Mouse (Mus musculus) ES-E14 (cell line): Measurements from ENCODE around the gene Oxsr1. TPM values are rescaled to one million over a fixed set of nuclear protein-coding genes. Genes with fewer than 3 reads are reported as not detected.

ENCODE experiments used
- DNase-seq: peaks from one replicate; pipeline ENCODE4 v3.0.0-alpha.2; 2013; ENCODE audit warnings: low read depth, low spot score
- H3K27ac ChIP-seq: 2 replicates; pipeline ENCODE4 v1.5.1; 2012; ENCODE audit warnings: low read depth, mild to moderate bottlenecking, low read length, moderate library complexity, mixed read lengths; ENCODE audit not compliant: poor library complexity, insufficient read depth, severe bottlenecking
- H3K36me3 ChIP-seq: 2 replicates; pipeline ENCODE4 v1.6.1; 2012; ENCODE audit warnings: mild to moderate bottlenecking, low read length, moderate library complexity, mixed read lengths; ENCODE audit not compliant: control insufficient read depth, poor library complexity, insufficient read depth, severe bottlenecking
- H3K4me1 ChIP-seq, 2 experiments: fragments of 150-350 bp in 1 of 2; sonication (generic) in 1 of 2; 2 replicates each; pipeline ENCODE4 v1.6.1; 2012; ENCODE audit warnings: low read length in 2 of 2, mild to moderate bottlenecking in 1 of 2, mixed read lengths in 1 of 2; ENCODE audit not compliant: control insufficient read depth in 2 of 2, insufficient read depth in 2 of 2, poor library complexity in 1 of 2
- H3K4me3 ChIP-seq, 2 experiments: fragments of 150-350 bp in 1 of 2; sonication (generic) in 1 of 2; 2 replicates each; pipeline ENCODE4 v1.5.1; 2012; ENCODE audit warnings: low read length in 2 of 2, low read depth in 1 of 2, mild to moderate bottlenecking in 1 of 2, mixed read lengths in 1 of 2; ENCODE audit not compliant: insufficient read depth in 1 of 2, poor library complexity in 1 of 2, severe bottlenecking in 1 of 2
- H3K9ac ChIP-seq: 2 replicates; pipeline ENCODE4 v1.6.1; 2012; ENCODE audit warnings: low read depth, mild to moderate bottlenecking, low read length, mixed read lengths; ENCODE audit not compliant: poor library complexity, insufficient read depth, severe bottlenecking
- H3K9me3 ChIP-seq: fragments of 150-350 bp; sonication (generic); 2 replicates; pipeline ENCODE4 v1.6.1; 2012; ENCODE audit warnings: low read depth, mild to moderate bottlenecking, low read length; ENCODE audit not compliant: control insufficient read depth, insufficient read depth
- CHD2 ChIP-seq: IDR thresholded peaks from 2 replicates; pipeline ENCODE4 v1.6.1; 2014; ENCODE audit warnings: mild to moderate bottlenecking, low read depth, low read length, inconsistent platforms
- HCFC1 ChIP-seq: IDR thresholded peaks from 2 replicates; pipeline ENCODE4 v1.6.1; 2012; ENCODE audit warnings: low read length, inconsistent platforms, borderline replicate concordance; ENCODE audit not compliant: insufficient read depth
- MAFK ChIP-seq: IDR thresholded peaks from 2 replicates; pipeline ENCODE4 v1.6.1; 2014; ENCODE audit warnings: mild to moderate bottlenecking, low read depth, low read length, inconsistent platforms; ENCODE audit not compliant: insufficient read depth
- ZC3H11A ChIP-seq: IDR thresholded peaks from 2 replicates; pipeline ENCODE4 v1.6.1; 2012; ENCODE audit warnings: low read depth, mild to moderate bottlenecking, inconsistent platforms, low read length, borderline replicate concordance
- ZNF384 ChIP-seq: IDR thresholded peaks from 2 replicates; pipeline ENCODE4 v1.6.1; 2012; ENCODE audit warnings: low read depth, low read length, inconsistent platforms
- in situ Hi-C, 2 experiments: fragments of 600-800 bp; cut with MboI; formaldehyde crosslinking; loops; one replicate each; pipeline ENCODE4 v1.15.1; 2025; ENCODE audit warnings: low sequenced_read_pairs in 2 of 2, inconsistent platforms in 1 of 2; ENCODE audit not compliant: unreplicated experiment in 2 of 2
- total RNA-seq: library from RNA; depleted of rRNA; stranded (reverse); fragments of 300-350 nt; gene quantifications from 2 replicates; pipeline ENCODE4 v1.2.3, GENCODE M21; 2012

Gene Oxsr1
- total RNA-seq, 1 experiment: 52.1 TPM

DNA sequence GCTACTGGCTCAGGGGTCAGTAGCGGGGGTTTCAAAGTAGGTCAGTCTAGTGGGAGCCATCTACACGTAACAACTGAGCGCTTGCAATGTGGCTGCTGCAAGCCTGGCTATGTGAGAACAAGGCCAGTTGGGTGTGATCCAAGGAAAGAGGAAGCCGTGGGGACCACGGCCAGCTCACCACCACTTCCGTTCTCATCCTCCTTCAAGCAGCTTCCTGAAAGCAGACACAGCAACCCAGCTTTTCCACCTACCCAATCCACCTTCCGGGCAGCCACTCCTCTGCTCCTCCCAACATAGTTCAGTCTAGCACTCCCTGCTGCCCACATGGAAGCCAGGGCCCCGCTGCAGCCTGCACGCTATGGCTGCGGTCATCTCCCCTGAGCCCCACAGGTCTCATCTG is 12.1 kb upstream of the Oxsr1 start:
- no peaks in the 10 kb centered on the region for H3K36me3 ChIP-seq
- in situ Hi-C loops: no loop called here
- no peak for TF ChIP-seq CHD2
- TF ChIP-seq ZNF384: no peak
- no peak for TF ChIP-seq MAFK
- no peak overlapping the region for H3K4me3 ChIP-seq
- H3K27ac ChIP-seq: no peak overlapping the region
- H3K4me1 ChIP-seq: peaks cover 0 to 7% of the 10 kb centered on the region in 2 experiments; a peak in 1 of 4 replicates
- no peak for DNase-seq
- H3K9ac ChIP-seq: 0 out of 2 replicates have a peak overlapping the region, but pooled peaks have one; percentile 2
- no peaks in the 10 kb centered on the region for H3K9me3 ChIP-seq

DNA sequence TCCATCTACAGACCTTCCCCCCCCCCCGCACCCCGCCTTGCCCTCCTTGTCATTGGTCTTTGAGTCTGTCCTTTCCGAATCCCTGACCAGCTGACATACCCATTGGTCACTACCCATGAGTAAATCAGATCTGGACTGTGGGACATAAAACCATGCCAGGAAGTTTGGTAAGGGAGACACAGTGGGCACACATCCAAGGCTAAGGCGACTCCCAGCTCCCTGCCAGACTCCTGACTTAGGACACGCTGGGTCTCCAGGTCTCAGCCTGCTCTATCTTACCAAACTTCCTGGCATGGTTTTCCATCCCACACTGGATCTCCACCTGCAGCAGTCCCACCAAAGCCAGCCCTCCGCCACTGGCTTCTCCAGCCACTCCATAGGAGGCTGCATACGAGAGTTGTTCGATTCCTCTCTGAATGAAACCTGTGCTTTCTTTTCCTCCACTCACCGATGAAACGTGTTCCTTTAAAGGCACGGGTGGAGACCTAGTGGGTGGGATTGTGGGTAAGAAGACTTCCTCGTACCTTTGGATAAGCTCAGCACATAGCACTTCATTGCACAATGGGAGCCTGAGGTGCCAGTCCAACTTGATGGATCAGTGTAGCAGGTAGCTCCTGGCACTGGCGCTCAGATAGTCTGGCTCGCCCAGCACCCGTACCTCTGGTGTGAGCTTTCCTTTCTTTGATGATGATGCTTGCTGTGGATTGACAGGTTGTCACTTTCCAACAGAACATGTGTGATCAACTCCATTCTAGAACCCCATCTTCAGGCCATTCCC is 8.1 kb upstream of the Oxsr1 start:
- H3K4me1 ChIP-seq: peaks cover 0 to 4% of the 10 kb centered on the region in 2 experiments; a peak in 1 of 4 replicates
- H3K9me3 ChIP-seq: no peaks in the 10 kb centered on the region
- no peaks in the 10 kb centered on the region for H3K36me3 ChIP-seq
- H3K9ac ChIP-seq: no peak overlapping the region
- DNase-seq: no peak
- H3K4me3 ChIP-seq: no peak overlapping the region
- no peak for TF ChIP-seq CHD2
- TF ChIP-seq MAFK: no peak
- no peak for TF ChIP-seq ZNF384
- TF ChIP-seq HCFC1: no peak
- TF ChIP-seq ZC3H11A: no peak
- in situ Hi-C loops: no loop called here
- H3K27ac ChIP-seq: no peak overlapping the region

DNA sequence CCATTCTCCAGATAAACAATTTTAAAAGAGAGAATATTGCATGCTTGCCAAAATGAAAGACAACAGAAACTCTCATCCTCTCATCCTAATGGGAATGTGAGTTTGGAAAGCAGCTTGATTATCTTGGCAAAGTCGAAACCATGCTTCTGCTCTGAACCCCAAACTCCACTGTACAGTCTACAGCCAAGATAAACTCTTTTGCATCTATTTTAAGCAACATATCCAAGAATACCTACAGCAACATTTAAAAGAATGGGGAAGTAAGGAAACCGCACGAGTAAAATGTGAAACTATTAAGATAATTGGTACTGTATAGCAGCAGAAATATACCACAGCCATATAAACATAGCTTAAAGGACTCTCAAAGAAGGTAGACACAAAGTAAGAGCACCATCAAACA is 6.3 kb upstream of the Oxsr1 start:
- Histone ChIP-seq H3K4me1 (0 out of 4 replicates have a peak, but pooled peaks cover 0 to 2% of the 10 kb centered on the region in 2 experiments), H3K9ac (no peak overlapping the region), H3K27ac (no peak overlapping the region), H3K36me3 (no peaks in the 10 kb centered on the region), H3K4me3 (no peak overlapping the region), H3K9me3 (no peaks in the 10 kb centered on the region)
- no peak for DNase-seq
- in situ Hi-C loops: no loop called here
- no peak for TF ChIP-seq HCFC1
- no peak for TF ChIP-seq CHD2
- TF ChIP-seq MAFK: no peak
- no peak for TF ChIP-seq ZC3H11A
- TF ChIP-seq ZNF384: no peak

DNA sequence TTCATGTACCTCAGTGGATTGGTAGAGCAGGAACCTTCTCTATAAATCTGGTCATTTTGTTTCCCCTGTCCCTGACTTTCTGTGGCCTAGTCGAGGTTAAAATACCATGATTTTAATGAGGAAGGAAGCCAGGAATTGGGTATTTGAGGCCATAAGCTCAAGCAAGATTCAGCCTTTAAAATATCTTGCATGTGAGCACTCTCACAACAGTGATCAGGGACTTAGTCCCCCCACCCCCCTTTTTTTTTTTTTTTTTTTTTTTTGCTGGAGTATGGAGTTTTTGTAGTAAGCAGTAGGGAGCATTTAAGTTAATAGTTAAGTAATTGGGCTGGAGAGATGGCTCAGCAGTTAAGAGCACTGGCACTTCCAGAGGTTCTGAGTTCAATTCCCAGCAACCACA is 1.9 kb upstream of the Oxsr1 start:
- no peak overlapping the region for H3K9ac ChIP-seq
- no peaks in the 10 kb centered on the region for H3K36me3 ChIP-seq
- in situ Hi-C loops: no loop called here

DNA sequence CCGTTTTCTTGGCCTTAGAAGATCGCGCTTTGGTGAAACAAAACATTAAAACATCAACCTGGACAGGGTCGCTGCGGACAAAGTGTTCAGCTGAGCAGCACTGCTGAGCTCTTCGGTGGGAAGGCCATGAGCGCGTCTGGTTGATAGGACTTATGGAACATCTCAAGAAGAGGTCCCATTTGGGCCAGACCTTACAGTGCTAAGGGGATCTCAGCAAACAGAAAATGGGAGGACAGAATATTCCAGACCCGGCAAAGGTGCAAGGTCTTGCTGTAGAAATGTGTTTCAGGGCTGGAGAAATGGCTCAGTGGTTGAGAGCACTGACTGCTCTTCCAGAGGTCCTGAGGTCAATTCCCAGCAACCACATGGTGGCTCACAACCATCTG is 1.0 kb upstream of the Oxsr1 start:
- Histone ChIP-seq H3K4me3 (peak overlapping the region; percentile 65 to 81), H3K9me3 (no peaks in the 10 kb centered on the region), H3K4me1 (peaks cover 4% of the 10 kb centered on the region in 2 experiments; a peak in 2 of 4 replicates), H3K9ac (peak overlapping the region; percentile 69), H3K36me3 (no peaks in the 10 kb centered on the region), H3K27ac (peak overlapping the region; percentile 93)
- no peak for TF ChIP-seq CHD2
- TF ChIP-seq MAFK: no peak
- no peak for TF ChIP-seq HCFC1
- no peak for TF ChIP-seq ZC3H11A
- TF ChIP-seq ZNF384: no peak
- DNase-seq: no peak
- in situ Hi-C loops: no loop called here

More for the DNA sequence above, 1.9 kb upstream of the Oxsr1 start:
- Histone ChIP-seq H3K27ac (no peak overlapping the region; the same call in 1 of the 2 replicates), H3K4me1 (peaks cover 4% of the 10 kb centered on the region in 2 experiments; a peak in 1 of 4 replicates), H3K9me3 (no peaks in the 10 kb centered on the region), H3K4me3 (no peak overlapping the region)
- no peak for TF ChIP-seq CHD2
- 0 out of 2 replicates have a peak, but pooled peaks have one; percentile 46 for TF ChIP-seq ZNF384
- TF ChIP-seq HCFC1: no peak
- no peak for DNase-seq
